Mouse (Mus musculus): ENCODE measurements around the gene Padi4. TPM values are rescaled to one million over a fixed set of nuclear protein-coding genes. Genes with fewer than 3 reads are reported as not detected.

Padi4 gene
- total and polyA plus RNA-seq, 3 experiments, result 0.70 to 2.6 (median 2.5) TPM

DNA sequence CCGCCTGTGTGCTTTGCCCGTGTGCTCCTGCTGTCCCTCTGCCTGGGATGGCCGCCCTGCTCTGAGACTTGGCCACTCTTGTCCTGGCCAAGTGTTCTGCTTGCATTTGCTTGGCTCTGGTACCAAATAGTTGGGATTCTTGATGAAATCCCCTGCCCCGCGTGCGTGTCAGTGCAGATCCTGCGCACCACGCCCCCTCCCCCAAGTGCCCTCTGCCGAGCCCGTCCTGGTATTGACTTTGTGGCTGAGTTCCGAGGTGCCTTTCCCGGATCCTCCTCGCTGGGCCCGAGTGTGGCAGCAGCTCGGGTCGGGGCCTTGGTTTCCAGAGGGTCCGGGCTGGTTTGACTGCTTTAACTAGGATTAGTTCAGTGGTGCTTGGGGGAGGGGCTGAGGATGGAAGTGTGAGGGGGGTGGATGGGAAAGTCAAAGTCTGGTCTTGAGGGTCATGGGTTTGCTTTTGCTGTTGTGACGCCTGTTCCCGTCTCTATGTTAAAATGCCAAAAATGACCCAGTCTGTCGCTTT is 52.0 kb downstream of the Padi4 start:
- intact Hi-C loops (cut with DNase I), result loop anchor here (5.0 to 10.0 kb wide), 2 partner anchors 235 to 303 kb away; no protein-coding TSS in a partner anchor
- H3K4me1 ChIP-seq (ENCODE audit: control insufficient read depth, insufficient read depth, low read length), result no peaks in the 10 kb centered on the region
- no peak for TF ChIP-seq CTCF (IDR thresholded peaks at IDR 0.05)
- H3K36me3 ChIP-seq (ENCODE audit: control insufficient read depth, insufficient read depth, low read length), result no peaks in the 10 kb centered on the region
- DNase-seq, result no peak
- H3K27me3 ChIP-seq (ENCODE audit: control insufficient read depth, insufficient read depth, low read length), result no peaks in the 10 kb centered on the region
- H3K27ac ChIP-seq, result no peak overlapping the region
- no peak overlapping the region for H3K4me3 ChIP-seq
- H3K79me2 ChIP-seq (replicated peaks; ENCODE audit: control insufficient read depth, insufficient read depth, low read length), result no peaks in the 10 kb centered on the region
- 87% methylated on average over 20 of the region's 20 CpGs for WGBS
- H3K9ac ChIP-seq (ENCODE audit: low read depth, low read length), result no peak overlapping the region

DNA sequence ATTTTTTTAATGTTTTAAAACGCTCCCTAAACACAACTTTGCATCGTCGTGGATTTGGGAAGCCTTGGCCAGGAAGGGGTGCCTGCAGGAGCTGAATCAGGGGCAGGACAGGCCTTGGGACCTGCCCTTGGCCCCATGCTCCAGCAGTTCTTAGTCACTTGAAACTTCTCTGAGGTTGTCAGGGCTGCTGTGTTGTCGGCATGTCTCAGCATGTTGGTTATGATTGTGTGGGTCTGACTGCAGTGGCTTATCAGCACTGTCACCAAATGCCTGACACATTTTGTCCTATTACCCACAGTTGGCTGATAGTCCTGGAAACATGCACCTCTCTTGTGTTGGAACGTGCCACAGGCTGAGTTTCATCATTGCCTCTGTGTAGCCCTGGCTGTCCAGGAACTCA is 53.9 kb downstream of the Padi4 start:
- H3K36me3 ChIP-seq (ENCODE audit: control insufficient read depth, insufficient read depth, low read length), result no peaks in the 10 kb centered on the region

DNA sequence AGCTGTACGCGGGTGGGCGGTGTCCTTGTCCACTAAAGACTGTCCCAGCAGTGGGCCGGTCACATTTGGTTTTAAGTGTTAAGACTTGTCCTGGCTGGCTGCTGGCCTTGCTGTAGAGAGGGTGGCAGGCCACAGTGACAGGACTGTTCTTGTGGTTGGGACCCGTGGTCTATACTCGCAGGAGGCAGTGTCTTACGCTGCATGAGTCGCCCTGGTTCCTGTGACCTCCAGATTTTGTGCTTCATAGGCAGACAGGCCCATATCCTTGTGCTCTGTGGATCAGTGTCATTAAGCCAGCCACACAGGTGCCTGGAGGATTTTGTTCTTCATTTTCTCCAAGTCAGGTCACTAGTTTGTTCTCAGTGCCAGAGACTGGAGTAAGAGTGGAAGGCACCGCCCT is 55.6 kb downstream of the Padi4 start:
- TF ChIP-seq CTCF (IDR thresholded peaks at IDR 0.05) (no peak), EP300 (IDR thresholded peaks at IDR 0.05; ENCODE audit: insufficient read depth, low read depth, low read length) (no peak)
- no peak overlapping the region for H3K27ac ChIP-seq
- H3K4me1 ChIP-seq (ENCODE audit: control insufficient read depth, insufficient read depth, low read length), result peaks cover 3% of the 10 kb centered on the region
- no peaks in the 10 kb centered on the region for H3K79me2 ChIP-seq (replicated peaks; ENCODE audit: control insufficient read depth, insufficient read depth, low read length)
- H3K27me3 ChIP-seq (ENCODE audit: control insufficient read depth, insufficient read depth, low read length), result no peaks in the 10 kb centered on the region
- H3K4me3 ChIP-seq, result no peak overlapping the region
- 94% methylated on average over 9 of the region's 9 CpGs for WGBS
- no peak for DNase-seq
- H3K9ac ChIP-seq (ENCODE audit: low read depth, low read length), result no peak overlapping the region
- H3K36me3 ChIP-seq (ENCODE audit: control insufficient read depth, insufficient read depth, low read length), result no peaks in the 10 kb centered on the region
- intact Hi-C loops (cut with DNase I), result loop anchor here (10.0 kb wide), 1 partner anchor 426 kb away; the partner anchor contains the start of gene Fbxo42

More for the DNA sequence above, 53.9 kb downstream of the Padi4 start:
- Histone ChIP-seq H3K27me3 (ENCODE audit: control insufficient read depth, insufficient read depth, low read length) (no peaks in the 10 kb centered on the region), H3K9ac (ENCODE audit: low read depth, low read length) (no peak overlapping the region), H3K4me3 (no peak overlapping the region), H3K79me2 (replicated peaks; ENCODE audit: control insufficient read depth, insufficient read depth, low read length) (no peaks in the 10 kb centered on the region), H3K4me1 (ENCODE audit: control insufficient read depth, insufficient read depth, low read length) (no peaks in the 10 kb centered on the region), H3K27ac (no peak overlapping the region)
- intact Hi-C loops (cut with DNase I), result loop anchor here (5.0 to 10.0 kb wide), 2 partner anchors 237 to 305 kb away; no protein-coding TSS in a partner anchor
- WGBS, result 72% methylated on average over 5 of the region's 5 CpGs
- no peak for TF ChIP-seq EP300 (IDR thresholded peaks at IDR 0.05; ENCODE audit: insufficient read depth, low read depth, low read length)
- TF ChIP-seq POLR2A (IDR thresholded peaks at IDR 0.05; ENCODE audit: insufficient read depth, low read depth, low read length), result no peak
- DNase-seq, result no peak

DNA sequence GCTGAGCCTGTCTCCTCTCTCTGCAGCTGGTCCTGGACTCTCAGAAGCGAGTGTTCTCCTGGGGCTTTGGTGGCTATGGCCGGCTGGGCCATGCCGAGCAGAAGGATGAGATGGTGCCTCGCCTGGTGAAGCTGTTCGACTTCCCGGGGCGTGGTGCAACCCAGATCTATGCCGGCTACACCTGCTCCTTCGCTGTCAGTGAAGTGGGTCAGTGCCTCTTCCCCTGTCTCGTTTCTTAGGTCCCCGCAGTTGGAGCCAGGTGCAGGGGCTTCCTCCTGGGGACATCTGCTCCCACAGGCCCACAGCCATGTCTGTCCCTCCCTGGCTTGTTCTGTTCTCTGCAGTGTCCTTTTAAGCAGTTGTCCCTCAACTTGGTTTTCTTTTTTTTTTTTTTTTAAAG is 57.0 kb downstream of the Padi4 start:
- Histone ChIP-seq H3K27ac (no peak overlapping the region), H3K4me3 (no peak overlapping the region), H3K27me3 (ENCODE audit: control insufficient read depth, insufficient read depth, low read length) (no peaks in the 10 kb centered on the region), H3K79me2 (replicated peaks; ENCODE audit: control insufficient read depth, insufficient read depth, low read length) (no peaks in the 10 kb centered on the region), H3K36me3 (ENCODE audit: control insufficient read depth, insufficient read depth, low read length) (no peaks in the 10 kb centered on the region), H3K9ac (ENCODE audit: low read depth, low read length) (no peak overlapping the region), H3K4me1 (ENCODE audit: control insufficient read depth, insufficient read depth, low read length) (peaks cover 3% of the 10 kb centered on the region)
- intact Hi-C loops (cut with DNase I), result loop anchor here (10.0 kb wide), 1 partner anchor 428 kb away; the partner anchor contains the start of gene Fbxo42
- TF ChIP-seq POLR2A (IDR thresholded peaks at IDR 0.05; ENCODE audit: insufficient read depth, low read depth, low read length), result no peak
- no peak for TF ChIP-seq EP300 (IDR thresholded peaks at IDR 0.05; ENCODE audit: insufficient read depth, low read depth, low read length)
- TF ChIP-seq CTCF (IDR thresholded peaks at IDR 0.05), result no peak
- 94% methylated on average over 11 of the region's 11 CpGs for WGBS
- no peak for DNase-seq

DNA sequence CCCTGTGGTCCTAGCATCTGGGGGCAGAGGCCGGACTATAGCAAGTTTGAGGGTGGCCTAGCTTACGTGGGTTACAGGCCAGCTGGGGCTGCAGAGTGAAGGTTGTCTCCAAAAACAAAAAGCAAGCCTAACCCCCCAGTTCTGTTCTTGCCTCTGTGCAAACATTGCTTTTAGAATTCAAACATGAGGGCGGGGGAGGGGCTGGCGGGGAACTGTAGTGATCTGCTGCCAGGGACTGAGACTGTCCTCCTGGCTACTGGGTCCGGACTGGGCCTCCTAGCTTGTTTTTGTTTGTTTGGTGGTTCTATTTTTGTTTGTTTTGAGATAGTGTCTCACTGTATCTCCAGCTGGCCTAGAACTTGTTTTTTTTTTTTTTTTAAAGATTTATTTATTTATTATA is 59.5 kb downstream of the Padi4 start:
- Histone ChIP-seq H3K27me3 (ENCODE audit: control insufficient read depth, insufficient read depth, low read length) (no peaks in the 10 kb centered on the region), H3K36me3 (ENCODE audit: control insufficient read depth, insufficient read depth, low read length) (no peaks in the 10 kb centered on the region), H3K4me1 (ENCODE audit: control insufficient read depth, insufficient read depth, low read length) (peaks cover 3% of the 10 kb centered on the region), H3K79me2 (replicated peaks; ENCODE audit: control insufficient read depth, insufficient read depth, low read length) (no peaks in the 10 kb centered on the region), H3K27ac (no peak overlapping the region), H3K9ac (ENCODE audit: low read depth, low read length) (no peak overlapping the region), H3K4me3 (no peak overlapping the region)
- WGBS, result 76% methylated on average over 5 of the region's 5 CpGs
- no peak for DNase-seq
- no peak for TF ChIP-seq CTCF (IDR thresholded peaks at IDR 0.05)
- no peak for TF ChIP-seq POLR2A (IDR thresholded peaks at IDR 0.05; ENCODE audit: insufficient read depth, low read depth, low read length)
- intact Hi-C loops (cut with DNase I), result loop anchor here (1.0 to 10.0 kb wide), 2 partner anchors 35 to 430 kb away; partner anchors contain the start of gene Fbxo42

DNA sequence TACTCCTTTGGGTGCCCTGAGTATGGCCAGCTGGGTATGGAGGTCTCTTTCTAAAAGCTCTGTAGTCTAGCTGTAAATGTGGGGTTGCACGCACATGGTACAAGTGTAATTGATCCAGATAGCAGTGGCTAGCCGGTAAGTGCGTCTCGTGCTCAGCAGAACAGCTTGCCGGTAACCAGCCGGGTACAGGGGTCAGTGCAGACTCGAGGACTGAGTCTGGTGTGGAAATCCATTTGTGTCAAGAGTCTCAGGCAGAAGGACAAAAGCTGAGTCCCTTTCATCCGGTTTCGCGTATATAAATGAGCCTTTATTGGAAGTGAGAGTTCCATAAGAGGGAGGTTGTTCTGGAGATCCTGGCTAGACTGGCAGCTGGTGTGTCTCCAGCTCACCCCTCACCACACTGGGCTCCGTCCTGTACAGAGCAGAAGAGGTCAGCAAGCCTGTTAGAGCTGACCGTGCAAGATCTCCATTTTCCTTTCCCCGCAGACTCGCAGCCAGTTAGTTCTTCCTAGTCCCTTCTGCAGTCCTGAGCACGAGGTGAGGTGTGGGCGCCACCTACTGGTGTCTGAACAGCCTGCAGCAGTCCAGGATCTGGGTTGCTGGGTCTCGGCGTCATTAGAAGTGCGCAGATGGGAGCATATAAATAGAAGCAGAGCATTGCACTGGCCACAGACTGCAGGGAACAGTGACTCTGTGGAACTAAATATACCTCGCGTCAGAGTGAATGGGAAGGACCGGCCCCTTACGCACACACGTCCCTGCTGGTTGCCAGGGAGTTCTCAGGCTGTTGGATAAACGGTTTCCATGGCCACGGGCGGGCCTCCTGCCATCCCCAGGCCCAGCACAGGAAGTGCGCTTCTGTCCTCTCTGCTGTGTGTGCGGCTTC is 60.3 kb downstream of the Padi4 start:
- peak; percentile 92 to 93 for DNase-seq
- Histone ChIP-seq H3K79me2 (replicated peaks; ENCODE audit: control insufficient read depth, insufficient read depth, low read length) (no peaks in the 10 kb centered on the region), H3K36me3 (ENCODE audit: control insufficient read depth, insufficient read depth, low read length) (no peaks in the 10 kb centered on the region), H3K27me3 (ENCODE audit: control insufficient read depth, insufficient read depth, low read length) (no peaks in the 10 kb centered on the region), H3K4me1 (ENCODE audit: control insufficient read depth, insufficient read depth, low read length) (peaks cover 3% of the 10 kb centered on the region), H3K4me3 (no peak overlapping the region), H3K27ac (peak overlapping the region; percentile 46; the same call in 1 of the 2 replicates), H3K9ac (ENCODE audit: low read depth, low read length) (no peak overlapping the region)
- peak; percentile 93 for TF ChIP-seq EP300 (IDR thresholded peaks at IDR 0.05; ENCODE audit: insufficient read depth, low read depth, low read length)
- peak; percentile 99 for TF ChIP-seq CTCF (IDR thresholded peaks at IDR 0.05)
- TF ChIP-seq POLR2A (IDR thresholded peaks at IDR 0.05; ENCODE audit: insufficient read depth, low read depth, low read length), result peak; percentile 28; the same call in 1 of the 2 replicates
- intact Hi-C loops (cut with DNase I), result loop anchor here (1.0 to 10.0 kb wide), 3 partner anchors 29 to 431 kb away; partner anchors contain the start of gene Fbxo42
- 38% methylated on average over 29 of the region's 29 CpGs for WGBS
